In genomic region chr11:118825280-118826094, GRCm38 (mm10) we compare ENCODE assay signal across 11 mouse cellular contexts.
DNase-seq lines count a peak whose midpoint lies in the region; ATAC-seq lines count a peak whose summit lies in the region.
"Had no signal": no experiment of that assay in that cellular context is flagged by ENCODE, and none has a peak within 500 bp of the region (broad histone marks: within the 10 kb centered on the region; RNA-seq: fewer than 3 reads in every experiment).

No protein-coding gene starts in this region.

- no peak for ATAC-seq in erythroblast, adult 5-6 weeks (replicated peaks; ENCODE audit: low FRiP score, poor library complexity, severe bottlenecking)
- ATAC-seq: forebrain, embryonic 15.5 days had no signal

- DNase-seq in embryo, embryonic 11 days: peak; percentile 34
- DNase-seq in embryo, embryonic 9.5 days (ENCODE audit: extremely low spot score): no peak
- peak; percentile 22 for DNase-seq in retina, postnatal 1 day
- no peak for DNase-seq in retina, embryonic 14.5 days (ENCODE audit: low spot score)
- DNase-seq in kidney, postnatal 25 days: peak; percentile 61 to 78
- no peak for DNase-seq in right cerebral cortex, postnatal 10 days (ENCODE audit: low spot score in 2 of 2)
- no peak for DNase-seq in T-cell, adult 2 months (ENCODE audit: low spot score)
- DNase-seq: cerebellum, adult 9-11 months; gastrocnemius, postnatal 36 days had no signal

Comparison
In these comparisons a context has a peak if more than half of its experiments do, and no peak if none do; other contexts are left out.
1. DNase-seq: peak in embryo, embryonic 11 days (single experiment), retina, postnatal 1 day (single experiment) and kidney, postnatal 25 days (2 of 2); none in embryo, embryonic 9.5 days (single experiment), retina, embryonic 14.5 days (single experiment), right cerebral cortex, postnatal 10 days (0 of 2) and T-cell, adult 2 months (single experiment).